Mouse (Mus musculus) forebrain, embryonic 14.5 days (tissue): ENCODE data around the gene Nup54. TPM values are rescaled to one million over a fixed set of nuclear protein-coding genes. Genes with fewer than 3 reads are reported as not detected.
A peak's percentile ranks its signal among the peaks of the same experiment; 100 is the strongest.

Source experiments
- ATAC-seq: fragments of 200-750 bp; cut with Nextera tagmentation; 2 replicates; pipeline ENCODE4 v1.8.0; 2017; ENCODE audit warnings: mild to moderate bottlenecking, moderate library complexity
- DNase-seq: peaks from one replicate; pipeline ENCODE4 v3.0.0-alpha.2; 2015; ENCODE audit warnings: low spot score
- H3K27ac ChIP-seq: fragments of 300-500 bp; sonication (generic); 2 replicates; pipeline ENCODE4 v1.5.1; 2014; ENCODE audit warnings: low read depth, mild to moderate bottlenecking, control low read depth, low read length, moderate library complexity
- H3K27me3 ChIP-seq: fragments of 300-500 bp; sonication (generic); replicated peaks from 2 replicates; pipeline ENCODE4 v1.6.1; 2014; ENCODE audit warnings: low read length, control low read depth, mixed read lengths; ENCODE audit not compliant: control insufficient read depth, insufficient read depth
- H3K36me3 ChIP-seq: fragments of 300-500 bp; sonication (generic); 2 replicates; pipeline ENCODE4 v1.6.1; 2014; ENCODE audit warnings: low read length, control low read depth; ENCODE audit not compliant: control insufficient read depth, insufficient read depth
- H3K4me1 ChIP-seq: fragments of 300-500 bp; sonication (generic); 2 replicates; pipeline ENCODE4 v1.6.1; 2014; ENCODE audit warnings: antibody characterized with exemption, low read length, control low read depth; ENCODE audit not compliant: control insufficient read depth, insufficient read depth
- H3K4me2 ChIP-seq: fragments of 300-500 bp; sonication (generic); 2 replicates; pipeline ENCODE4 v1.6.1; 2014; ENCODE audit warnings: mild to moderate bottlenecking, control low read depth, low read length
- H3K4me3 ChIP-seq: fragments of 300-500 bp; sonication (generic); 2 replicates; pipeline ENCODE4 v1.5.1; 2014; ENCODE audit warnings: low read depth, low read length, control low read depth
- H3K9ac ChIP-seq: fragments of 300-500 bp; sonication (generic); 2 replicates; pipeline ENCODE4 v1.6.1; 2014; ENCODE audit warnings: mild to moderate bottlenecking, low read length, control low read depth, moderate library complexity
- H3K9me3 ChIP-seq: fragments of 300-500 bp; sonication (generic); replicated peaks from 2 replicates; pipeline ENCODE4 v1.6.1; 2016; ENCODE audit warnings: low read length, control low read depth, mixed read lengths; ENCODE audit not compliant: control insufficient read depth
- WGBS: fragments of 180-500 bp; shearing (Covaris S2); extraction: QIAGEN DNeasy Blood & Tissue Kit; methylation state at CpG from one replicate; pipeline ENCODE4 v1.1.7; 2014; 5-methylcytosine and 5-hydroxymethylcytosine counted together
- polyA plus RNA-seq: library from polyadenylated mRNA; unstranded; fragments of >200 nt; fragmentation: Nextera tagmentation; extraction: Ambion mirVana; gene quantifications from 2 replicates; pipeline ENCODE4 v1.2.1, GENCODE M21; 2014

Gene Nup54
- polyA plus RNA-seq, 1 experiment from 2014 or later: 55.4 TPM

DNA sequence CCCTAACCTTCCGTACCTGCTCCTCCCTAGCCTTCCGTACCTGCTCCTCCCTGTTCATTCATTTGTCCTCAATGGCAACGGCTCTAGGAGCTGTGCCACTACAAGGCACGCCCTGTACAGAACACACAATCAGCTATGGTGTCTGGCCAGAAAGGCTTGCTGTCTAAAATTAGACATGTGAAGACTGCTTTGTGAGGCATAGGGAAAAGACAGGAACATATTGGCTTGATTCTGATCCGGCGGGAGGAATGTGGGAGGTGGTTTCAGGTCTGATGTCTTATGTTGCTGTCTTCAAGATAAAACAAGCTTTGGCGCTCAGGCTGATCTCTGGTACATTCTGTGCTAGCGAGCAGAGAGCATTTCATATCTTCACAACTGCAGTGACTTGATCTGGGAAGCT, 44.4 kb downstream of the Nup54 start:
- Histone ChIP-seq H3K4me1 (no peaks in the 10 kb centered on the region), H3K4me3 (no peak overlapping the region), H3K9me3 (no peaks in the 10 kb centered on the region), H3K27me3 (peaks cover 13% of the 10 kb centered on the region), H3K4me2 (no peak overlapping the region), H3K9ac (no peak overlapping the region), H3K36me3 (no peaks in the 10 kb centered on the region), H3K27ac (no peak overlapping the region)
- WGBS: 87% methylated on average over 8 of the region's 8 CpGs
- no peak for DNase-seq
- no peak for ATAC-seq

- WGBS: 71% methylated on average over 2 of the region's 2 CpGs
- Histone ChIP-seq H3K9ac (no peak overlapping the region), H3K27me3 (peaks cover 13% of the 10 kb centered on the region), H3K36me3 (no peaks in the 10 kb centered on the region), H3K9me3 (no peaks in the 10 kb centered on the region), H3K4me1 (no peaks in the 10 kb centered on the region), H3K27ac (no peak overlapping the region), H3K4me3 (no peak overlapping the region), H3K4me2 (no peak overlapping the region)
- no peak for ATAC-seq
- DNase-seq: no peak
Observed at GRCm38 (mm10) chr5:92389977-92390376, 45.0 kb downstream of the Nup54 start.

DNA sequence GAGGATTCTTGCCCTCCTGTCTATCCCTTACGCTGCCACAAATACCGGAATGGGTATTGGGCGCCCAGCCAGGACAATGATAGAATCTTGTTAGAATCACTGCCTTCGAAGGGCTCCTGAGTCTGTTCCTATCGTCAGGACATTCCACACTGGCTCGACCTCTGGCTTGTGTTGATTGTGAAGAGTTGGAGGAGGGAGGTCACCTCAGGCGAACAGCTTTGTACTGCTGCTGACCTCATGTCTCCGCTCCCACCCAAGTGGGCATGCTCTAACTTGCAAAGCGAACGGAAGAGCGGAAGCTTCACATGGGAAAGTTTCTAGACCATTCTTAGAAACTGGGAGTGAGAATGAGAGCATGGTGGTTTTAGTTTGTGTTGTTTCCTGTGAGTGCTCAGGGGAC, 47.6 kb downstream of the Nup54 start:
- no peak for DNase-seq
- 81% methylated on average over 11 of the region's 11 CpGs for WGBS
- Histone ChIP-seq H3K9me3 (no peaks in the 10 kb centered on the region), H3K9ac (no peak overlapping the region), H3K4me1 (no peaks in the 10 kb centered on the region), H3K36me3 (no peaks in the 10 kb centered on the region), H3K27ac (no peak overlapping the region), H3K4me3 (no peak overlapping the region), H3K27me3 (peaks cover 7% of the 10 kb centered on the region), H3K4me2 (no peak overlapping the region)
- no peak for ATAC-seq

DNA sequence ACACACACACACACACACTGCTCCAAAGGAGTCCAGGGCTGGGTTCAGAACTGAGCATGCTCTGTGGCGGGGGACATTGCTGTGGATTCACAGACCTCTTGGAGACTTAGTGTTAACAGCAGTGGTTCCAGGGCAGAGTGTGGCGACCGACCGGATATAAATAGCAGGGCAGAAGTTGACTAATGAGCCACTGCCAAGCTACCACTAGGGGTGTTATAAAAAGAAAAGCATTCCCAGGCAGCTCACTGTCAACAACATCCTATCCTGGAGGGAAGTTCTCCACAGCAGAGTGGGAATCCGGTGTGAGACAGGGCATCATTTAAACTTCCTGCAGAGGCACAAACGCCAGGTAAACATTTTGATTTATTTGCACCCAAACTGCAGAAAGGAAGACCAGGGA, 48.4 kb downstream of the Nup54 start:
- Histone ChIP-seq H3K36me3 (no peaks in the 10 kb centered on the region), H3K27ac (no peak overlapping the region), H3K4me1 (no peaks in the 10 kb centered on the region), H3K4me2 (no peak overlapping the region), H3K9me3 (no peaks in the 10 kb centered on the region), H3K4me3 (no peak overlapping the region), H3K27me3 (peaks cover 5% of the 10 kb centered on the region; the same call in 1 of the 2 replicates), H3K9ac (no peak overlapping the region)
- DNase-seq (no peak), ATAC-seq (no peak)
- 54% methylated on average over 6 of the region's 6 CpGs for WGBS

- Histone ChIP-seq H3K4me1 (no peaks in the 10 kb centered on the region), H3K9me3 (no peaks in the 10 kb centered on the region), H3K9ac (no peak overlapping the region), H3K27ac (no peak overlapping the region), H3K36me3 (no peaks in the 10 kb centered on the region), H3K27me3 (0 out of 2 replicates have a peak, but pooled peaks cover 3% of the 10 kb centered on the region), H3K4me2 (no peak overlapping the region), H3K4me3 (no peak overlapping the region)
- ATAC-seq (no peak), DNase-seq (no peak)
- WGBS: 79% methylated on average over 5 of the region's 5 CpGs
Observed at GRCm38 (mm10) chr5:92386102-92386501, 48.9 kb downstream of the Nup54 start.

DNA sequence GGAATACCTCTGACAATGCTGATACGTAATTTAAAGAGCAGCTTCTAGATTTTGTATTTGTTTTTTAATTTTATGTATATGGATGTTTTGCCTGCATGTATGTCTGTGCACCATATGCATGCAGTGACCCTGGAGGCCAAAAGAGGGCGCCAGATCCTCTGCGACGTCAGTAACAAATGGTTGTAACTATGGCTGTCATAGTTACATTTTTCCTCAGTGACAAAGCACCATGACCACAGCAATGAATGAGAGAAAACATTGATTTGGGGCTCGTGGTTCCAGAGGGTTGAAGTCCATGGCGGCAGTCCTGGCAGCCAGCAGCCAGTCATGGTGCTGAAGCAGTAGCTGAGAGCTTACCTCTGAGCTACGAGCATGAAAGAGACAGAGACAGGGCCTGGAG, 50.2 kb downstream of the Nup54 start:
- Histone ChIP-seq H3K27me3 (no peaks in the 10 kb centered on the region), H3K9ac (no peak overlapping the region), H3K4me1 (no peaks in the 10 kb centered on the region), H3K4me2 (no peak overlapping the region), H3K36me3 (no peaks in the 10 kb centered on the region), H3K27ac (no peak overlapping the region), H3K4me3 (no peak overlapping the region), H3K9me3 (no peaks in the 10 kb centered on the region)
- WGBS: 46% methylated on average over 7 of the region's 7 CpGs
- ATAC-seq (no peak), DNase-seq (no peak)

DNA sequence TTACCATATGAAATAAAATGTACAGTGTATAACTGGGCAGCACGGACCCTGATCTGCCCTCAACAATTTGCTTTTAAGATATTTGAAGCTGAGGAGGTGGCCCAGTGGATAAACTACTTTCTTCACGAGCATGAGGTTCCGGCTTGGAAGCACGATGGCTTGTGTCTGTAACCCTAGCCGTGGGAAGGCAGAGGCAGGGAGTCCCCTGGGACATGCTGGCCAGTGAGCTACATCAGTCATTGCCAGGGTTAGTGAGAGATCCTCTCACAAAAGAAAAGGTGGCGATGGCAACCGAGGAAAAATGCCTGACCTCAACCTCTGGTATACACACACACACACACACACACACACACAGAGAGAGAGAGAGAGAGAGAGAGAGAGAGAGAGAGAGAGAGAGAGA, 51.3 kb downstream of the Nup54 start:
- Histone ChIP-seq H3K27ac (no peak overlapping the region), H3K4me1 (no peaks in the 10 kb centered on the region), H3K9me3 (no peaks in the 10 kb centered on the region), H3K4me3 (no peak overlapping the region), H3K36me3 (no peaks in the 10 kb centered on the region), H3K9ac (no peak overlapping the region), H3K4me2 (no peak overlapping the region), H3K27me3 (no peaks in the 10 kb centered on the region)
- WGBS: 75% methylated on average over 7 of the region's 7 CpGs
- ATAC-seq (no peak), DNase-seq (no peak)

DNA sequence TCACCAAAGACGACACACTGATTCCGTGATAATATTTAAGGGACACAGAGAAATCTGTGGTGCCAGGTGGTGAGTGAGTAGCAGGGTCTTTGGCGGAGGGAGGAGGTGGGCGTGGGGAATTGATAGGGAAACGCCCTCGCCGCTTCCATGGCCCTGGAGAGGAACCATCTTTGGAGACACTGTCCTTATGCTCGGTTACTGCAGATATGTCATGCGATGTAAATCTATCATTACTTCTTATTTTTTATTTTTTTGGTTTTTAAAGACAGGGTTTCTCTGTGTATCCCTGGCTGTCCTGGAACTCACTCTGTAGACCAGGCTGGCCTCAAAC, 52.7 kb downstream of the Nup54 start:
- no peak overlapping the region for H3K9ac ChIP-seq
- peak; percentile 16; the same call in 1 of the 2 replicates for ATAC-seq
- no peak overlapping the region for H3K27ac ChIP-seq
- no peak overlapping the region for H3K4me2 ChIP-seq
- H3K9me3 ChIP-seq: no peaks in the 10 kb centered on the region
- no peaks in the 10 kb centered on the region for H3K36me3 ChIP-seq
- H3K4me3 ChIP-seq: no peak overlapping the region
- no peaks in the 10 kb centered on the region for H3K4me1 ChIP-seq
- no peak for DNase-seq
- WGBS: 57% methylated on average over 9 of the region's 9 CpGs
- H3K27me3 ChIP-seq: no peaks in the 10 kb centered on the region

DNA sequence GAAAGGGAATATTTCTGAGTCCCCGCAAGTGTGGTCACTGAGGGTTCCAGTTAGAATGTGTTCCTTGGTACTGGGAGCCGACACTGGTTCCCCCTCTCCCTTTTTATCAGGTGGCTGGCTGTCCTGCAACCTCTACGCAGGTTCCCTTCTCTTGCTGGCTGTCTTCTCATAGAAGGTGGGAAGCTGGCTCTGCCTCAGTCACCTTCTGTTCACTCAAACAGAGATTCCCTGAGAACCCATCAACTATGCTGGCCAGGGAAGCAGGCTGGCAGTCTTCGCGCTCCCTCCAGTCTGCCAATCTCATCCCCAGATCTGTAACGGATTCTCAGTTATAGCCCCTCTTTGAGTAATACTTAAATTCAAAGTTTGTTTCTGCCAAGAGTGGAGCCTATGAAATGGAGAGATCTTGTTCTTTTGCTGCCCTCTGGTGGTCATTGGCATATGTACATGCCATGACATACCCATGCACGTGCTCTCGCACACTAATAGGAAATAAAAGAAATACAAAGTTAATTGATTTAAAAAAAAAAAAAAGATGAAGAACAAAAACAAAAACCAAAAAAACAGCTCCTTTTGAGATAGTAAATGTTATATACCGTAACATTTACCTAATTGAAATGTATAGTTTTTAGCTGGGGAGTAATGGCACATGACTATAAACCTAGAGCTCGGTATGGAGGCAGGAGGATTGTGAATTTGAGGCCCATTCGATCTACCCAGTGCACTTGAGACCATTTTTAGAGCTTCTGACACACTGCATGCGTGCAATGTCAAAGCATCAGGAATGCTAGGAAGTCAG, 53.3 kb downstream of the Nup54 start:
- Histone ChIP-seq H3K4me1 (no peaks in the 10 kb centered on the region), H3K27me3 (no peaks in the 10 kb centered on the region), H3K4me3 (no peak overlapping the region), H3K4me2 (no peak overlapping the region), H3K36me3 (no peaks in the 10 kb centered on the region), H3K9me3 (no peaks in the 10 kb centered on the region), H3K9ac (no peak overlapping the region), H3K27ac (no peak overlapping the region)
- 39% methylated on average over 12 of the region's 12 CpGs for WGBS
- peak; percentile 92 for DNase-seq
- peak; percentile 91; the same call in 1 of the 2 replicates for ATAC-seq
